Mouse (Mus musculus) C2C12 (cell line): ENCODE measurements around the gene Kcnk5. TPM values are rescaled to one million over a fixed set of nuclear protein-coding genes. Genes with fewer than 3 reads are reported as not detected.

Source experiments
- H3K27me3 ChIP-seq: one replicate; pipeline ENCODE4 v1.6.1; 2011; ENCODE audit not compliant: control insufficient read depth, insufficient read depth, insufficient read length
- H3K36me3 ChIP-seq: one replicate; pipeline ENCODE4 v1.6.1; 2011; ENCODE audit not compliant: control insufficient read depth, insufficient read depth
- H3K4me3 ChIP-seq: one replicate; pipeline ENCODE4 v1.5.1; 2011; ENCODE audit warnings: mild to moderate bottlenecking, control low read depth; ENCODE audit not compliant: poor library complexity, insufficient read depth, severe bottlenecking
- H3K79me2 ChIP-seq: one replicate; pipeline ENCODE4 v1.6.1; 2011; ENCODE audit not compliant: control insufficient read depth, insufficient read depth
- H3K79me3 ChIP-seq: one replicate; pipeline ENCODE4 v1.6.1; 2011; ENCODE audit warnings: low read depth, control low read depth
- H3ac ChIP-seq: one replicate; pipeline ENCODE3; 2011; ENCODE audit warnings: low read depth; ENCODE audit not compliant: control insufficient read depth, insufficient read length
- CEBPB ChIP-seq: IDR thresholded peaks from one replicate; pipeline ENCODE4 v1.6.1; 2011; ENCODE audit warnings: low read depth, mild to moderate bottlenecking, control low read depth, moderate library complexity
- CTCF ChIP-seq: IDR thresholded peaks from one replicate; pipeline ENCODE4 v1.5.1; 2011; ENCODE audit not compliant: control insufficient read depth, insufficient read depth, insufficient read length
- FOSL1 ChIP-seq: IDR thresholded peaks from one replicate; pipeline ENCODE4 v1.8.0; 2011; ENCODE audit warnings: mild to moderate bottlenecking, low read length; ENCODE audit not compliant: poor library complexity, insufficient read depth, severe bottlenecking
- MAX ChIP-seq: IDR thresholded peaks from one replicate; pipeline ENCODE4 v1.6.1; 2011; ENCODE audit warnings: mild to moderate bottlenecking, control low read depth
- MYOD1 ChIP-seq: IDR thresholded peaks from one replicate; pipeline ENCODE4 v1.6.1; 2011; ENCODE audit warnings: low read depth; ENCODE audit not compliant: control insufficient read depth, insufficient read length
- MYOG ChIP-seq: IDR thresholded peaks from one replicate; pipeline ENCODE4 v1.6.1; 2011; ENCODE audit not compliant: control insufficient read depth, insufficient read length; ENCODE audit errors: extremely low read depth
- USF1 ChIP-seq: IDR thresholded peaks from one replicate; pipeline ENCODE4 v1.6.1; 2011; ENCODE audit warnings: low read depth, mild to moderate bottlenecking, control low read depth, moderate library complexity
- polyA plus RNA-seq: library from polyadenylated mRNA; unstranded; fragments of >200 nt; fragmentation: generic; extraction: Trizol; gene quantifications from one replicate; pipeline ENCODE4 v1.2.1, GENCODE M21; 2012; ENCODE audit warnings: missing spikeins

Gene Kcnk5
- polyA plus RNA-seq, 1 experiment, result 10.1 TPM

DNA sequence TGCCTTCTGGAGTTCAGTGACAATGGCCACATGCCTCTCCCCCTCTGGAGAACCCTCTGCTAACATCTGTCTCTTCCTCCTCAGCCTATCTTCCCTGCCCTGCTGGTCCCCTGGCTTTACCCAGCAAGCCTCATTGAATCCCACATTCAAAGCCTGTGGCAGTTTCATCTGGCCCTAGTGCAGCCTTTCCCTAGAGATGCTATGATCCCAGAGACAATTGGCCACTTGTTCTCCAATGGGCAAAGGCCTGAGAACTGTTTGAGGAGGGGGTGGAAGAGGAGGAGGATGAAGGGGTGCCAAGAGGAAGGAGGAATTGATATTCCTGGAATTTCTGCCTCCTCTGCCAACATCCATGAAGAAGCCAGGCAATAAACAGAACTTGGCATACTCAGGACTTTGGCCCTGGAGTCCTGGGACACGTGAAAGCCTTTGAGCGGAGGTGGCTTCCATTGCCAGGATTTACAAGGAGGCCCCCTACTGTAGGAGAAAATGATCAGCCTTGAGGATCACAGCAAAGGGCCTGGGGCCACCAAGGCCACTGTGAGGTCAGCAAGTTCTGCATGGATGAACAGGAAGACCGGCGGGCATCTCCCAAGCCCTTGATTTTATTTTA, 11.6 kb upstream of the Kcnk5 start:
- TF ChIP-seq CTCF, result no peak
- no peak for TF ChIP-seq CEBPB
- TF ChIP-seq MYOG, result no peak
- no peak for TF ChIP-seq MYOD1
- no peak for TF ChIP-seq USF1
- TF ChIP-seq MAX, result no peak
- TF ChIP-seq FOSL1, result no peak
- Histone ChIP-seq H3ac (no peak overlapping the region), H3K4me3 (no peak overlapping the region), H3K79me2 (no peaks in the 10 kb centered on the region), H3K36me3 (no peaks in the 10 kb centered on the region), H3K79me3 (no peaks in the 10 kb centered on the region), H3K27me3 (no peaks in the 10 kb centered on the region)

DNA sequence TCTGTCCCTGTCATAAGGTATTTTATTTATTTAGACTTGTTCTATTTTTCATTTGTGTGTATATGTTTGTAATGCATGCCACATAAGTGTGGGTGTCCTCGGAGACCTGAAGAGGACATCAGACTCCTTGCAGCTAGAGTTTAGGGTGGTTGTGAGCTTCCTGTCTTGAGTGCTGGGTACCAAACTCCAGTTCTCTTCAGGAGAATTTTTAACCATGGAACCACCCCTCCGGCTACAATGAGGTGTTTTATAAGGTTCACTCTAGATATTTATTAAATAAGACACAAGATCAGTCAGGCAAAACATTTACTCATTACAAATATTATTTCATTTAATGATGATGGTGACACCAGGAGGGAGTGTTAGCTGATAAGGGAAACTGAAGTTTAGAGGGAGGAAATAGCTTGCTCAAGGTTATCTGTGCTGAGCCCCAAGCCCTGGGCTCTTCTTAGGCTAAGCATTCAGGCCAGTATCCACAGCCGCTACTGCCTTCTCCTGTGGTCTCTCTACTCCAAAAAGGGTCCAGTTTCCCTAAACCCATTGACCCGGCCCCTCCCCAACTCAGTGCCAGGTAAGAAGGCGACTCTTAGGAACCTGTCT, 9.6 kb upstream of the Kcnk5 start:
- Histone ChIP-seq H3K79me2 (no peaks in the 10 kb centered on the region), H3K27me3 (no peaks in the 10 kb centered on the region), H3K79me3 (no peaks in the 10 kb centered on the region), H3K36me3 (no peaks in the 10 kb centered on the region), H3K4me3 (no peak overlapping the region), H3ac (no peak overlapping the region)
- TF ChIP-seq MYOD1 (no peak), CTCF (no peak), MYOG (no peak), USF1 (no peak), FOSL1 (no peak), CEBPB (no peak), MAX (no peak)

DNA sequence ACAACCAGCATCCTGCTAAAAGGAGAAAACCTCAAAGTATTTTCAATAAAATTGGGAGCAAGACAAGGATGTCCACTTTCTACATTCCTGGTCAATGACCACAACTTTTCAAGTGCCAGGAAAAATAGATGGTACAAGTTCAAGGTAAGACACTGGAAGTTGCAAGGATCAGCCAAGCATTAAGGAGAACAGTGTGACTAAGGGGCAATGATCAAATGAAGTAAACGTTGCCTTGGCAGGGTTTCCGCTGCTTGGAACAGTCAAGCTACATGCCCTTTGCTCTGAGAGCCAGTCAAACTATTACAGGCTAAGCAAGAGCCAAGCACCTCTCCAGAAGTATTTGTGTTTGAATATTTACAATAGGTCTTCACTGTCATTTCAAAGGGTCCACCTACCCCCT, 8.1 kb upstream of the Kcnk5 start:
- Histone ChIP-seq H3K36me3 (no peaks in the 10 kb centered on the region), H3K4me3 (no peak overlapping the region), H3K27me3 (no peaks in the 10 kb centered on the region), H3K79me3 (no peaks in the 10 kb centered on the region), H3ac (no peak overlapping the region), H3K79me2 (no peaks in the 10 kb centered on the region)
- TF ChIP-seq MYOG, result no peak
- TF ChIP-seq FOSL1, result no peak
- no peak for TF ChIP-seq MAX
- no peak for TF ChIP-seq MYOD1
- TF ChIP-seq USF1, result no peak
- TF ChIP-seq CTCF, result no peak
- no peak for TF ChIP-seq CEBPB

DNA sequence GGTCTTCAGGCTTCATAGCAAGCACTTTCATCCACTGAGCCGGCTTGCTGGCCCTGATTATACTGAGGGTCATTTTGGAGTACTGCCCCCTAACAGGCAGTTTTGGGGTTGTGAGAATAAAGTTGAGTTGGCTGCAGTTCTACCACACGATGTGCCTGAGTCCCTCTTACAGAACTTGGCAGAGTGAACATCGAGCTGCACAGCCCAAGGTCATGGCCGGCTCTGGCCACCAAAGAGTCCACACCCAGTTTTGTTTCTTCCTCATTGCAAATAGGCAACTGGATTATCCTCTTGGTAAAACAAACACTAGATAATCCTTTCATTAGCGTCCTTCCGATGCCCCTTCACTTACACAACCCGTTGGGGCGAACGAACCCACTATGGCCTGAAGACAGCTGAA, 3.8 kb upstream of the Kcnk5 start:
- H3K79me2 ChIP-seq, result peaks cover 10% of the 10 kb centered on the region
- no peaks in the 10 kb centered on the region for H3K27me3 ChIP-seq
- no peak for TF ChIP-seq FOSL1
- TF ChIP-seq MYOD1, result no peak
- TF ChIP-seq USF1, result no peak
- TF ChIP-seq MAX, result no peak
- no peak for TF ChIP-seq MYOG
- peaks cover 7% of the 10 kb centered on the region for H3K79me3 ChIP-seq
- H3K4me3 ChIP-seq, result no peak overlapping the region
- no peaks in the 10 kb centered on the region for H3K36me3 ChIP-seq
- no peak overlapping the region for H3ac ChIP-seq

DNA sequence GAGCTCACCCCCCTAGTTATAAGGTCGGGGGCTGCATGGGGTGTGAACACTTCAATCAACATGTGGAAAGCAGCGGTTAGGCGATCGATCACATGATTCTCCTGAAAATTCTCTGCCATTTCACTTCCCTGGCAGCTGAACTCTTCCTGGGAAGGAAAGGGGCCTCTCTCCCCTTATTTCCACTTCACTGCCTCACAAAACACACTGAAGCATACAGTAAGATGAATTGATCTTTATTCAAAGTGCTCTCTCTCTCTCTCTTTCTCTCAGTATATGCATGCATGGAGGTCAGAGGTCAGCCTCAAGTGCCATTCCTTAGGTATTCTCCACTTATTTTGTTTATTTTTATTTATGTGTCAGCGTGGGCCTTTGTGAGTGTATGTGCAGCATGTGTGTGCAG, 2.1 kb upstream of the Kcnk5 start:
- H3K79me2 ChIP-seq, result peaks cover 28% of the 10 kb centered on the region
- no peak overlapping the region for H3ac ChIP-seq
- H3K27me3 ChIP-seq, result no peaks in the 10 kb centered on the region
- no peak for TF ChIP-seq CTCF
- TF ChIP-seq USF1, result no peak
- TF ChIP-seq CEBPB, result no peak
- TF ChIP-seq MYOD1, result no peak
- no peak for TF ChIP-seq FOSL1
- TF ChIP-seq MAX, result no peak
- TF ChIP-seq MYOG, result no peak
- H3K79me3 ChIP-seq, result peaks cover 24% of the 10 kb centered on the region
- no peak overlapping the region for H3K4me3 ChIP-seq
- no peaks in the 10 kb centered on the region for H3K36me3 ChIP-seq
